Mouse (Mus musculus) gastrocnemius, postnatal 36 days (tissue): ENCODE results near the gene Emilin2. TPM values are rescaled to one million over a fixed set of nuclear protein-coding genes. Genes with fewer than 3 reads are reported as not detected.

ENCODE experiments used
- DNase-seq, 2 experiments: peaks; one replicate each; pipeline ENCODE4 v3.0.0; 2022
- intact Hi-C: fragments of 180-260 bp; cut with DNase I; formaldehyde crosslinking; loops from one replicate; pipeline ENCODE4 v1.15.1; 2025
- total RNA-seq, 2 experiments: library from RNA; stranded (reverse); gene quantifications; 2 replicates each; pipeline ENCODE4 v1.2.3; 2021

The Emilin2 gene
- total RNA-seq, 2 experiments from 2014 or later: 6.6 to 6.7 TPM

- no peak for DNase-seq
- intact Hi-C loops: no loop called here
These were observed 102.9 kb downstream of the Emilin2 start for GRCm38 (mm10) chr17:71208921-71209320.

- no peak for DNase-seq
- intact Hi-C loops: no loop called here
These were observed 103.4 kb downstream of the Emilin2 start for GRCm38 (mm10) chr17:71208376-71208775.

GRCm38 (mm10) chr17:71207268-71207667 is 104.5 kb downstream of the Emilin2 start:
- intact Hi-C loops: no loop called here
- DNase-seq: no peak

GRCm38 (mm10) chr17:71206136-71206893 is 105.5 kb downstream of the Emilin2 start:
- intact Hi-C loops: no loop called here
- DNase-seq: no peak

GRCm38 (mm10) chr17:71204809-71205091 is 107.0 kb downstream of the Emilin2 start:
- DNase-seq: no peak

GRCm38 (mm10) chr17:71203998-71204808 is 107.6 kb downstream of the Emilin2 start:
- DNase-seq: no peak
- intact Hi-C loops: no loop called here

More at GRCm38 (mm10) chr17:71204809-71205091, 107.0 kb downstream of the Emilin2 start:
- intact Hi-C loops: no loop called here

Other genes with a start within 250 kb of the Emilin2 start
- 1 to 10 TPM; 2.6 to 3.5 TPM for gene Lpin2, start 129.4 kb downstream of the Emilin2 start, total RNA-seq
- gene Gm4707, start 147.9 kb upstream of the Emilin2 start, total RNA-seq: 1 to 10 TPM in 1 of 2 experiments, under 1 TPM in 1; 0.52 to 1.6 TPM
- 1 to 10 TPM; 9.4 to 9.5 TPM for gene Smchd1, start 163.4 kb upstream of the Emilin2 start, total RNA-seq
- under 1 TPM; 0.33 to 0.57 TPM for gene Ndc80, start 214.9 kb upstream of the Emilin2 start, total RNA-seq
- under 1 TPM; 0.31 to 0.35 TPM for gene Spdya, start 240.1 kb upstream of the Emilin2 start, total RNA-seq